Mouse (Mus musculus) liver, embryonic 12.5 days (tissue): ENCODE results near the gene Cby3. TPM values are rescaled to one million over a fixed set of nuclear protein-coding genes. Genes with fewer than 3 reads are reported as not detected.
A peak's percentile ranks its signal among the peaks of the same experiment; 100 is the strongest.

Experiments used
- ATAC-seq: fragments of 200-750 bp; cut with Nextera tagmentation; 2 replicates; pipeline ENCODE4 v1.8.0; 2017; ENCODE audit warnings: moderate number of reproducible peaks, mild to moderate bottlenecking, moderate library complexity
- H3K27ac ChIP-seq: fragments of 300-500 bp; sonication (generic); 2 replicates; pipeline ENCODE4 v1.5.1; 2016; ENCODE audit warnings: mild to moderate bottlenecking
- H3K27me3 ChIP-seq: fragments of 300-500 bp; sonication (generic); replicated peaks from 2 replicates; pipeline ENCODE4 v1.6.1; 2016; ENCODE audit warnings: mild to moderate bottlenecking, moderate library complexity
- H3K36me3 ChIP-seq: fragments of 300-500 bp; sonication (generic); 2 replicates; pipeline ENCODE4 v1.6.1; 2016; ENCODE audit warnings: mild to moderate bottlenecking, moderate library complexity
- H3K4me1 ChIP-seq: fragments of 300-500 bp; sonication (generic); 2 replicates; pipeline ENCODE4 v1.6.1; 2016
- H3K4me2 ChIP-seq: fragments of 300-500 bp; sonication (generic); 2 replicates; pipeline ENCODE4 v1.6.1; 2016; ENCODE audit warnings: mild to moderate bottlenecking, moderate library complexity
- H3K4me3 ChIP-seq: fragments of 300-500 bp; sonication (generic); 2 replicates; pipeline ENCODE4 v1.5.1; 2016; ENCODE audit warnings: mild to moderate bottlenecking, moderate library complexity
- H3K9ac ChIP-seq: fragments of 300-500 bp; sonication (generic); 2 replicates; pipeline ENCODE4 v1.6.1; 2016; ENCODE audit warnings: mild to moderate bottlenecking, moderate library complexity
- H3K9me3 ChIP-seq: fragments of 300-500 bp; sonication (generic); replicated peaks from 2 replicates; pipeline ENCODE4 v1.6.1; 2016; ENCODE audit warnings: mild to moderate bottlenecking, moderate library complexity
- WGBS: fragments of 180-500 bp; shearing (Covaris S2); methylation state at CpG from one replicate; pipeline ENCODE4 v1.1.7; 2016; ENCODE audit not compliant: insufficient replicate concordance; 5-methylcytosine and 5-hydroxymethylcytosine counted together
- polyA plus RNA-seq: library from polyadenylated mRNA; unstranded; fragments of >200 nt; fragmentation: Nextera tagmentation; extraction: Ambion mirVana; gene quantifications from 2 replicates; pipeline ENCODE4 v1.2.1, GENCODE M21; 2016

Cby3 gene
- polyA plus RNA-seq, 1 experiment from 2014 or later: 0.18 TPM

- peak; percentile 69 for ATAC-seq
- Histone ChIP-seq H3K27me3 (no peaks in the 10 kb centered on the region), H3K9me3 (no peaks in the 10 kb centered on the region), H3K9ac (peak overlapping the region; percentile 98), H3K27ac (peak overlapping the region; percentile 100), H3K4me3 (peak overlapping the region; percentile 97), H3K4me2 (peak overlapping the region; percentile 94), H3K36me3 (peaks cover 34% of the 10 kb centered on the region), H3K4me1 (peaks cover 36% of the 10 kb centered on the region)
- under 1% methylated on average over 71 of the region's 71 CpGs for WGBS
These were observed 23.8 kb downstream of the Cby3 start for GRCm38 (mm10) chr11:50377892-50378684.

DNA sequence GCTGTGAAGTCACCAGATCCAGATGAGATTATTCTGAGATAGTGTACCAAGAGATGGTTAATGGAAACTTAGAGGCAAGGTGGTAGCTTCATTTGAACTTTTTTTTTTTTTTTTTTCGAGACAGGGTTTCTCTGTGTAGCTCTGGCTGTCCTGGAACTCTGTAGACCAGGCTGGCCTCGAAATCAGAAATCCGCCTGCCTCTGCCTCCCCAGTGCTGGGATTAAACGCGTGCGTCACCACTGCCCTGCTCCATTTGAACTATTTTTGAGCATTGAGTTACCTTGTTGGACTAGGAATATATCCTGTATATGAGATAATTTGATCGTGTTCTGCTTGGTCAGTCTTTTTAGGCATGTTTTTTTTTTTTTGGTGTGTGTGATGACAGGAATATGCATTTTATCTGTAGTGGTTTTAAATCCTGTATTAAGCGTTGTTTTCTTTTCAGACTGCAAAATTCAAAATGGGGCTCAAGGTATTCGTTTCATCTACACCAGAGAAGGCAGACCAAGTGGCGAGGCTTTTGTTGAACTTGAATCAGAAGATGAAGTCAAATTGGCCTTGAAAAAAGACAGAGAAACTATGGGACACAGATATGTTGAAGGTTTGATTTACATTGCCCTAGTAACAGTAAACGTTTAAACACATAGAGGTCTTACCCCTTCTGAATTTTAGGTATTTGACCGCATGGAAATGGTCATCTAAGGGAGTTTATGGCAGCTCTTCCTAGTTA, 24.9 kb downstream of the Cby3 start:
- no peak for ATAC-seq
- peak overlapping the region; percentile 97 for H3K4me3 ChIP-seq
- peak overlapping the region; percentile 94 for H3K4me2 ChIP-seq
- no peaks in the 10 kb centered on the region for H3K9me3 ChIP-seq
- H3K36me3 ChIP-seq: peaks cover 40% of the 10 kb centered on the region
- no peaks in the 10 kb centered on the region for H3K27me3 ChIP-seq
- peaks cover 36% of the 10 kb centered on the region for H3K4me1 ChIP-seq
- H3K27ac ChIP-seq: peak overlapping the region; percentile 100
- 49% methylated on average over 12 of the region's 12 CpGs for WGBS
- H3K9ac ChIP-seq: peak overlapping the region; percentile 98

DNA sequence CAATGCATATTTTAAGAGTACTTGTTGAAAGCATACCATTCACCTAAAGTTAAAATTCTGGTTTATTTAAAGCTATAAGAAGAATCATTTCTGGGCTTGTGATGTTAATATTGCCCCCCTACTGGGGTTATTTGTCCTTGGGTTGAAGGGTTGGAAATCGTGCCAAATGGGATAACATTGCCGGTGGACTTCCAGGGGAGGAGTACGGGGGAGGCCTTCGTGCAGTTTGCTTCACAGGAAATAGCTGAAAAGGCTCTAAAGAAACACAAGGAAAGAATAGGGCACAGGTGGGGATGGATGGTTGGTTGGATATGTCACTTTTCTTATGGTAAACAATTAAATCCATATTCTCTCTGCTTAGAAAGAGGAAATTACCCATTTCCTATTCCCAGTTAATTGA, 27.0 kb downstream of the Cby3 start:
- 67% methylated on average over 4 of the region's 4 CpGs for WGBS
- H3K36me3 ChIP-seq: peaks cover 57% of the 10 kb centered on the region
- peak overlapping the region; percentile 4; the same call in 1 of the 2 replicates for H3K4me3 ChIP-seq

DNA sequence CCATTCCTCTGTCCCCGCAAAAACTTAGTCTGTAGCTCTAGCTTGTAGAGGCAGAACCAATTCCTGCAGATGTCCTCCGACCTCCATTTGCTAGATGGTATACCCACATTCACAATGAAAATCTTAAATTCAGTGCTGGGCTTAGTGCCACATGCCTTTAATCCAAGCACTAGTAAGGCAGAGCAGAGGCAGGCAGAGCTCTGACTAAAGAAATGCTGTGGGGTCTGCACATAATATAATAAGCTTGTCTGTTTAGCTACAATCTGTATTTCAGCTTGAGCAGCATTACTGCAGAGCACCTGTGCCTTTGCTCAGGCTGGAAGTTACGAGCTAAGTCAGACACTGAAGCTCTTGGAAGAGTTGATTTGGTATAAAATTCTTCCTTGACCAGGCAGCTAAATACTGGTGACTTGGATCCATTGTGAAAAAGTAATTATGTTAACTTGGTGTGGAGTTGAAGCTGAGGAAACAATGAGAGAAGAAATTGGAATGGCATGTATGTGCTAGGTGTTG, 33.0 kb downstream of the Cby3 start:
- Histone ChIP-seq H3K4me2 (no peak overlapping the region), H3K4me1 (peaks cover 12% of the 10 kb centered on the region; the same call in 1 of the 2 replicates), H3K36me3 (peaks cover 66% of the 10 kb centered on the region), H3K27me3 (no peaks in the 10 kb centered on the region), H3K9ac (no peak overlapping the region), H3K4me3 (no peak overlapping the region), H3K27ac (no peak overlapping the region), H3K9me3 (no peaks in the 10 kb centered on the region)
- 86% methylated on average over 3 of the region's 3 CpGs for WGBS
- ATAC-seq: no peak

More for the DNA sequence above, 27.0 kb downstream of the Cby3 start:
- H3K27me3 ChIP-seq: no peaks in the 10 kb centered on the region
- H3K9ac ChIP-seq: 0 out of 2 replicates have a peak overlapping the region, but pooled peaks have one; percentile 17
- H3K4me2 ChIP-seq: peak overlapping the region; percentile 41
- no peaks in the 10 kb centered on the region for H3K9me3 ChIP-seq
- H3K27ac ChIP-seq: no peak overlapping the region
- peaks cover 29% of the 10 kb centered on the region for H3K4me1 ChIP-seq
- no peak for ATAC-seq

- Histone ChIP-seq H3K9me3 (no peaks in the 10 kb centered on the region), H3K36me3 (peaks cover 61% of the 10 kb centered on the region), H3K27me3 (no peaks in the 10 kb centered on the region), H3K4me2 (no peak overlapping the region), H3K9ac (no peak overlapping the region), H3K27ac (no peak overlapping the region), H3K4me3 (no peak overlapping the region), H3K4me1 (peaks cover 7% of the 10 kb centered on the region; the same call in 1 of the 2 replicates)
- no peak for ATAC-seq
- WGBS: 71% methylated on average over 4 of the region's 4 CpGs
These were observed 33.4 kb downstream of the Cby3 start for GRCm38 (mm10) chr11:50387697-50388096.

- no peak overlapping the region for H3K4me2 ChIP-seq
- no peak for ATAC-seq
- WGBS: 80% methylated on average over 3 of the region's 3 CpGs
- H3K4me3 ChIP-seq: no peak overlapping the region
- H3K27me3 ChIP-seq: no peaks in the 10 kb centered on the region
- no peak overlapping the region for H3K9ac ChIP-seq
- peaks cover 55% of the 10 kb centered on the region for H3K36me3 ChIP-seq
- peaks cover 6% of the 10 kb centered on the region; the same call in 1 of the 2 replicates for H3K4me1 ChIP-seq
- H3K27ac ChIP-seq: no peak overlapping the region
- no peaks in the 10 kb centered on the region for H3K9me3 ChIP-seq
These were observed 34.1 kb downstream of the Cby3 start for GRCm38 (mm10) chr11:50388217-50388929.

GRCm38 (mm10) chr11:50389011-50389410, 34.7 kb downstream of the Cby3 start:
- Histone ChIP-seq H3K27ac (no peak overlapping the region), H3K9me3 (no peaks in the 10 kb centered on the region), H3K36me3 (peaks cover 57% of the 10 kb centered on the region), H3K4me2 (no peak overlapping the region), H3K9ac (no peak overlapping the region), H3K4me1 (peaks cover 6% of the 10 kb centered on the region; the same call in 1 of the 2 replicates), H3K4me3 (no peak overlapping the region), H3K27me3 (no peaks in the 10 kb centered on the region)
- no peak for ATAC-seq
- 70% methylated on average over 3 of the region's 3 CpGs for WGBS

GRCm38 (mm10) chr11:50389616-50390015, 35.4 kb downstream of the Cby3 start:
- ATAC-seq: no peak
- Histone ChIP-seq H3K36me3 (peaks cover 55% of the 10 kb centered on the region), H3K27me3 (no peaks in the 10 kb centered on the region), H3K27ac (no peak overlapping the region), H3K9ac (no peak overlapping the region), H3K4me2 (no peak overlapping the region), H3K9me3 (no peaks in the 10 kb centered on the region), H3K4me1 (peaks cover 6% of the 10 kb centered on the region; the same call in 1 of the 2 replicates), H3K4me3 (no peak overlapping the region)
- 68% methylated on average over 5 of the region's 5 CpGs for WGBS

GRCm38 (mm10) chr11:50391272-50391960, 37.2 kb downstream of the Cby3 start:
- no peak overlapping the region for H3K4me2 ChIP-seq
- WGBS: 54% methylated on average over 4 of the region's 4 CpGs
- ATAC-seq: peak; percentile 57
- H3K36me3 ChIP-seq: peaks cover 47% of the 10 kb centered on the region
- no peak overlapping the region for H3K9ac ChIP-seq
- H3K27ac ChIP-seq: no peak overlapping the region
- H3K27me3 ChIP-seq: no peaks in the 10 kb centered on the region
- no peaks in the 10 kb centered on the region for H3K9me3 ChIP-seq
- no peak overlapping the region for H3K4me3 ChIP-seq
- H3K4me1 ChIP-seq: peaks cover 6% of the 10 kb centered on the region; the same call in 1 of the 2 replicates

DNA sequence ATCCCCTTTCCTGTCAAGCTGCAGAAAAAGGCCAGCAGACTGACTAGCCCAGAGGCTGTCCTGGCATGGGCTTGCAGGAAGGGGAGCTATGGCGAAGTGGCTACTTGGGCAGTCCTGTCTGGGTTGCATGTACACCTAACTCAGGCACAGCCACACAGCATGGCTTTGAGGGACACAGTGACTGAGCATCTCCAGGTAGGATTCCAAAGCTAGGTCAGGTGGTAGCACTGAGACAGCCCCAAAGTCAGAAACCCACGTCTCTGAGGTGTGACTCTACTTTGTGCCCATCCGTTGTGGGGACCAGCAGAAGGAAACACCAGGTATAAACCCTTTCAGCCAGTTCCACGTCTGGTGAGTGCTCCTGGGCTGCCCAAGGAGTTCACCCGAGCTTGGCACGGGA, 39.0 kb downstream of the Cby3 start:
- no peak overlapping the region for H3K4me2 ChIP-seq
- no peak overlapping the region for H3K27ac ChIP-seq
- no peaks in the 10 kb centered on the region for H3K27me3 ChIP-seq
- no peak overlapping the region for H3K9ac ChIP-seq
- no peaks in the 10 kb centered on the region for H3K9me3 ChIP-seq
- peaks cover 6% of the 10 kb centered on the region; the same call in 1 of the 2 replicates for H3K4me1 ChIP-seq
- 71% methylated on average over 6 of the region's 6 CpGs for WGBS
- no peak for ATAC-seq
- peaks cover 43% of the 10 kb centered on the region for H3K36me3 ChIP-seq
- no peak overlapping the region for H3K4me3 ChIP-seq

DNA sequence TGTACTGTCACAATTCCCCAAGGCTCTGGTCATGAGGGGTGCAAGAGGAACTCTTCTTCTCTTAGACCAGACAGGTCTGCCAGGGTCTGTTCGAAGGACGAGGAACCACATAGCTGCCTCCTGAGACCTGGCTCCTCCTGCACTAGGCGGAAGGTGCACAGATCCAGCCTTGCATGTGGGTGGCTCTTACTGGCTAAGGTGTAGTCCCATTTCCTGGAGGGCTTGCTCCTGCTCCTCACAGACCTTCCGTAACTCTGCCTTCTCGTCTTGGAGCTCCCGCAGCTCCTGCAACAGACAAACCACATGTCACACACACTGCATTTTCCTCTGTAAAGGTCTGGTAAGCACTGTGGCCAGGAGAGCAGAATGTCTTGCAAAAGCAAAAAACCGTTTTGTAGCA, 40.5 kb downstream of the Cby3 start:
- no peak overlapping the region for H3K9ac ChIP-seq
- peaks cover 6% of the 10 kb centered on the region; the same call in 1 of the 2 replicates for H3K4me1 ChIP-seq
- H3K4me2 ChIP-seq: no peak overlapping the region
- H3K36me3 ChIP-seq: peaks cover 45% of the 10 kb centered on the region
- H3K27me3 ChIP-seq: no peaks in the 10 kb centered on the region
- no peaks in the 10 kb centered on the region for H3K9me3 ChIP-seq
- 83% methylated on average over 7 of the region's 7 CpGs for WGBS
- no peak overlapping the region for H3K27ac ChIP-seq
- ATAC-seq: no peak
- H3K4me3 ChIP-seq: no peak overlapping the region
